ENCODE assay signal across 8 mouse cellular contexts in genomic region chr1:43337168-43337784, GRCm38 (mm10).
DNase-seq lines count a peak whose midpoint lies in the region; ATAC-seq and TF ChIP-seq lines count a peak whose summit lies in the region.

No protein-coding gene starts in this region.

- intact Hi-C loops in left cerebral cortex, postnatal 4 days (cut with DNase I) = no loop called here
- intact Hi-C loops in left cerebral cortex, adult 2 months (cut with DNase I) = no loop called here

- DNase-seq in left cerebral cortex, postnatal 4 days = peak; percentile 21
- DNase-seq in left cerebral cortex, adult 2 months (ENCODE audit: extremely low spot score in 1 of 2, low spot score in 2 of 2) = no peak
- DNase-seq in gastrocnemius, postnatal 25 days = peak; percentile 64
- DNase-seq in ovary, postnatal 14 days (ENCODE audit: low spot score) = peak; percentile 26
- DNase-seq in cerebellum, adult 9-11 months = no peak
- no peak for DNase-seq in hindbrain, embryonic 14.5 days (ENCODE audit: low spot score)

- H3K9me3 ChIP-seq in kidney, embryonic 14.5 days (ENCODE audit: control insufficient read depth, low read length) = peaks cover 14% of the 10 kb centered on the region
- no peaks in the 10 kb centered on the region for H3K9me3 ChIP-seq in forebrain, embryonic 15.5 days
- no peaks in the 10 kb centered on the region for H3K9me3 ChIP-seq in hindbrain, embryonic 14.5 days (ENCODE audit: control insufficient read depth, low read length)

- H3K4me2 ChIP-seq in kidney, embryonic 14.5 days (replicated peaks; ENCODE audit: low read depth, low read length) = no peak overlapping the region
- H3K4me2 ChIP-seq in forebrain, embryonic 15.5 days (replicated peaks) = no peak overlapping the region
- no peak overlapping the region for H3K4me2 ChIP-seq in hindbrain, embryonic 14.5 days (replicated peaks)

- H3K4me1 ChIP-seq in kidney, embryonic 14.5 days (ENCODE audit: control insufficient read depth, insufficient read depth, low read length) = 0 out of 2 replicates have a peak, but pooled peaks cover 7% of the 10 kb centered on the region
- no peaks in the 10 kb centered on the region for H3K4me1 ChIP-seq in forebrain, embryonic 15.5 days
- no peaks in the 10 kb centered on the region for H3K4me1 ChIP-seq in hindbrain, embryonic 14.5 days (replicated peaks; ENCODE audit: control insufficient read depth, insufficient read depth, low read length)

- H3K36me3 ChIP-seq in kidney, embryonic 14.5 days (ENCODE audit: control insufficient read depth, insufficient read depth, low read length) = no peaks in the 10 kb centered on the region
- H3K36me3 ChIP-seq in forebrain, embryonic 15.5 days = no peaks in the 10 kb centered on the region
- no peaks in the 10 kb centered on the region for H3K36me3 ChIP-seq in hindbrain, embryonic 14.5 days (replicated peaks; ENCODE audit: control insufficient read depth, insufficient read depth)

- WGBS in kidney, embryonic 14.5 days = 68% methylated on average over 3 of the region's 3 CpGs
- WGBS in forebrain, embryonic 15.5 days = 90% methylated on average over 3 of the region's 3 CpGs
- WGBS in hindbrain, embryonic 14.5 days = 89% methylated on average over 3 of the region's 3 CpGs

- TF ChIP-seq CTCF in left cerebral cortex, adult 2 months (IDR thresholded peaks at IDR 0.05) = no peak

- ATAC-seq in kidney, embryonic 14.5 days (ENCODE audit: low FRiP score, low TSS enrichment) = peak; percentile 91
- no peak for ATAC-seq in forebrain, embryonic 15.5 days (replicated peaks)
- no peak for ATAC-seq in hindbrain, embryonic 14.5 days (ENCODE audit: low FRiP score)

- H3K9ac ChIP-seq in kidney, embryonic 14.5 days (ENCODE audit: low read depth, low read length) = no peak overlapping the region
- no peak overlapping the region for H3K9ac ChIP-seq in forebrain, embryonic 15.5 days (replicated peaks)
- no peak overlapping the region for H3K9ac ChIP-seq in hindbrain, embryonic 14.5 days

- H3K27me3 ChIP-seq in kidney, embryonic 14.5 days (ENCODE audit: control insufficient read depth, insufficient read depth, low read length) = no peaks in the 10 kb centered on the region
- H3K27me3 ChIP-seq in forebrain, embryonic 15.5 days = no peaks in the 10 kb centered on the region
- no peaks in the 10 kb centered on the region for H3K27me3 ChIP-seq in hindbrain, embryonic 14.5 days (ENCODE audit: control insufficient read depth, insufficient read depth, low read length)

- H3K27ac ChIP-seq in left cerebral cortex, adult 2 months = no peak overlapping the region
- H3K27ac ChIP-seq in kidney, embryonic 14.5 days (ENCODE audit: low read depth, low read length) = peak overlapping the region; percentile 73
- H3K27ac ChIP-seq in forebrain, embryonic 15.5 days (replicated peaks) = no peak overlapping the region
- no peak overlapping the region for H3K27ac ChIP-seq in hindbrain, embryonic 14.5 days

- no peak overlapping the region for H3K4me3 ChIP-seq in left cerebral cortex, adult 2 months
- H3K4me3 ChIP-seq in kidney, embryonic 14.5 days (ENCODE audit: low read length) = no peak overlapping the region
- H3K4me3 ChIP-seq in forebrain, embryonic 15.5 days = no peak overlapping the region
- H3K4me3 ChIP-seq in hindbrain, embryonic 14.5 days (replicated peaks; ENCODE audit: low read length) = no peak overlapping the region

Comparison
In these comparisons a context has a peak if more than half of its experiments do, and no peak if none do; other contexts are left out.
1. DNase-seq: peak in left cerebral cortex, postnatal 4 days (single experiment), gastrocnemius, postnatal 25 days (single experiment) and ovary, postnatal 14 days (single experiment); none in left cerebral cortex, adult 2 months (0 of 2), cerebellum, adult 9-11 months (single experiment) and hindbrain, embryonic 14.5 days (single experiment).